Mouse (Mus musculus) kidney, postnatal 0 days (tissue): Measurements from ENCODE around the gene Pym1. TPM values are rescaled to one million over a fixed set of nuclear protein-coding genes. Genes with fewer than 3 reads are reported as not detected.

Experiments used
- ATAC-seq: fragments of 200-750 bp; cut with Nextera tagmentation; replicated peaks from 2 replicates; pipeline ENCODE4 v1.8.0; 2017; ENCODE audit warnings: low read depth, moderate number of reproducible peaks, moderate TSS enrichment, moderate library complexity; ENCODE audit not compliant: low FRiP score
- DNase-seq: peaks from one replicate; pipeline ENCODE4 v3.0.0-alpha.2; 2016; ENCODE audit warnings: low spot score
- H3K27ac ChIP-seq: fragments of 300-500 bp; sonication (generic); 2 replicates; pipeline ENCODE4 v1.5.1; 2014; ENCODE audit warnings: mild to moderate bottlenecking
- H3K27me3 ChIP-seq: fragments of 300-500 bp; sonication (generic); 2 replicates; pipeline ENCODE4 v1.6.1; 2014; ENCODE audit warnings: low read length, mixed read lengths; ENCODE audit not compliant: insufficient read depth
- H3K36me3 ChIP-seq: fragments of 300-500 bp; sonication (generic); 2 replicates; pipeline ENCODE4 v1.6.1; 2014; ENCODE audit warnings: low read length, mixed read lengths; ENCODE audit not compliant: insufficient read depth
- H3K4me1 ChIP-seq: fragments of 300-500 bp; sonication (generic); replicated peaks from 2 replicates; pipeline ENCODE4 v1.6.1; 2014; ENCODE audit warnings: antibody characterized with exemption, low read length, mixed read lengths; ENCODE audit not compliant: insufficient read depth
- H3K4me2 ChIP-seq: fragments of 300-500 bp; sonication (generic); 2 replicates; pipeline ENCODE4 v1.6.1; 2014; ENCODE audit warnings: mild to moderate bottlenecking, low read length, moderate library complexity, mixed read lengths
- H3K4me3 ChIP-seq: fragments of 300-500 bp; sonication (generic); replicated peaks from 2 replicates; pipeline ENCODE4 v1.5.1; 2014; ENCODE audit warnings: low read depth, low read length
- H3K9ac ChIP-seq: fragments of 300-500 bp; sonication (generic); 2 replicates; pipeline ENCODE4 v1.6.1; 2014; ENCODE audit warnings: low read depth, low read length
- H3K9me3 ChIP-seq: fragments of 300-500 bp; sonication (generic); replicated peaks from 2 replicates; pipeline ENCODE4 v1.6.1; 2016; ENCODE audit warnings: low read length, inconsistent platforms, mixed read lengths
- CTCF ChIP-seq: IDR thresholded peaks from 2 replicates; pipeline ENCODE4 v1.5.1; 2016; ENCODE audit warnings: antibody characterized with exemption, low read depth, mild to moderate bottlenecking, moderate library complexity
- WGBS: fragments of 180-500 bp; shearing (Covaris S2); extraction: QIAGEN DNeasy Blood & Tissue Kit; methylation state at CpG from one replicate; pipeline ENCODE4 v1.1.7; 2014; 5-methylcytosine and 5-hydroxymethylcytosine counted together
- polyA plus RNA-seq: library from polyadenylated mRNA; unstranded; fragments of >200 nt; fragmentation: Nextera tagmentation; extraction: Ambion mirVana; gene quantifications from 2 replicates; pipeline ENCODE4 v1.2.1, GENCODE M21; 2015

The Pym1 gene
- polyA plus RNA-seq, result 35.0 and 36.3 TPM in 2 replicates

DNA sequence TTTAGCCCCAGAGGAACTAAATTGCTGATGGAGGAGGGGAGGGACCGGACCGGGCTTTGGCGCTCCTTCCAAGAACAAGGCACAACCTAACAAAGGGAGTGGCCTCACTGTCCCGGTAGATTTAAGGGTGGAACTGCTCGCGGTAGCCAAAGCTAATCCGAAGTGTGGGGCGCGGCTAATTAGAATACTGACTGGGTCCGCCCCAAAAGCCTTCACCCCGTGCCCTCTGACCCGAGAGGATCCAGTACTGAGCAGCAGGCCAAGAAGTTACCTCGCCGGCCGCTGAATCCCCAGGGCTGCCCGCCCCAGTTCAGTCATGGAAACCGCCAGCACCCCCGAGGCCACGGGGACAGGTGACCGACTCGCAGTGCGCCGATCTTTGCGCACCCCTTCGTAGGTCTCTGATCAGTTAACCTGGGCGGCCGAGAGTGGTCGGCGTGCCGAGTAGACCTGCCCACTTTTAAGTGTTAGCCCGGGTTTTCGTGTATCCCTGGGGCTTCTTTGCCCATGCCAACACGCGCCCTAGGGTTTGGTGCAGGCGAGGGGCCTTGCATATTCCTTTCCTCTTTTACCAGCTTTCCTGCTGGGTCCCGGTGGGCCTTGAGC is at the start of gene Pym1:
Gene Pym1 (plus strand): TSS at position 244 of the 606 bp plus-strand sequence.
- under 1% methylated on average over 36 of the region's 36 CpGs for WGBS

DNA sequence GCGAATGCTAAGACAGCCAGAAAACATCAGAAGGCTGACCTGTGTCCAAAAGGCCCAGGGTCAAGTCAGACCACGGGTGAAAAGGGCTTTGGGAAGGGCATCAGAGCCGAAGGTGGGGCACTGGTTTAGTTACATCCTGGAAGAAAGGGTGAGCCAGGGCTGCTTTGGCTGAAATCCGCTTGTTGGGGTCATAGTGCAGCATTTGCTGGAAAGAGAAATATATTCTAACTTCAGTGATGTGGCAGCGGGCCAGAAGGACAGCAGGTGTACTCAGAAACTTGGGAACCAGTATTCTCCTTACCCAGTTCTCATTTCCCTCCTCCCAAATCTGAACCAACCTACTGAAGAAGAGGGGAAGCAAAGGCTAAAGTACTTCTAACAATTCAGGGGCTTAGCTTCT is 48.7 kb upstream of the Pym1 start:
- Histone ChIP-seq H3K27me3 (no peaks in the 10 kb centered on the region), H3K9ac (no peak overlapping the region), H3K9me3 (no peaks in the 10 kb centered on the region), H3K4me3 (no peak overlapping the region), H3K4me2 (no peak overlapping the region), H3K36me3 (peaks cover 25% of the 10 kb centered on the region), H3K4me1 (peaks cover 16% of the 10 kb centered on the region; the same call in 1 of the 2 replicates), H3K27ac (no peak overlapping the region)
- DNase-seq (no peak), ATAC-seq (no peak)
- WGBS, result 72% methylated on average over 5 of the region's 5 CpGs
- TF ChIP-seq CTCF, result no peak

More for the DNA sequence above, at the start of gene Pym1:
- DNase-seq, result peak; percentile 91
- Histone ChIP-seq H3K36me3 (no peaks in the 10 kb centered on the region), H3K27ac (peak within 1 kb of the TSS; percentile 99), H3K4me2 (peak within 1 kb of the TSS; percentile 85), H3K4me3 (peak within 1 kb of the TSS; percentile 72), H3K9me3 (no peaks in the 10 kb centered on the region), H3K9ac (peak within 1 kb of the TSS; percentile 79), H3K4me1 (peaks cover 25% of the 10 kb centered on the region), H3K27me3 (no peaks in the 10 kb centered on the region)
- ATAC-seq, result peak; percentile 83
- no peak for TF ChIP-seq CTCF

DNA sequence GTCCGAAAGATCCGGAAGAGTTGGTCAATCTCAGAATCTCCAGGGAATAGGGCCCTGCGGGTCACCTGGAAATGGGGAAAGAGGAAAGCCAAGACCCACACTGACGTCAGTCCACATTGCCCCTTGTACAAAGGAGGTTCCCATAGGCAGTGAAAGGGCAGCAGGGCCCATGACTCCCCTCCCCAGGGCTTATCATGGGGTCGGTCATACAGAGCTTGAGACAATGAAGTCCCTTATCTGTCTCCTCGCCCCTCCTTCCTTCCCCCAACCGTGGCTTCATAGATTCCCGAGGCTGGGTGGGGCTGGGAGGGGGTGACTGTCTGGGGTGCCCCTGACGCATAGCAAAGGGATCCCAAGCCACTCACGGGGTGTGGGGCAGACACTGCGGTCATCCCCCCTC is 48.1 kb upstream of the Pym1 start:
- H3K27ac ChIP-seq, result no peak overlapping the region
- H3K4me1 ChIP-seq, result peaks cover 15% of the 10 kb centered on the region; the same call in 1 of the 2 replicates
- no peak overlapping the region for H3K4me3 ChIP-seq
- H3K36me3 ChIP-seq, result peaks cover 25% of the 10 kb centered on the region
- no peak overlapping the region for H3K9ac ChIP-seq
- WGBS, result 88% methylated on average over 11 of the region's 11 CpGs
- H3K4me2 ChIP-seq, result no peak overlapping the region
- no peak for ATAC-seq
- DNase-seq, result no peak
- TF ChIP-seq CTCF, result no peak
- H3K9me3 ChIP-seq, result no peaks in the 10 kb centered on the region
- no peaks in the 10 kb centered on the region for H3K27me3 ChIP-seq

DNA sequence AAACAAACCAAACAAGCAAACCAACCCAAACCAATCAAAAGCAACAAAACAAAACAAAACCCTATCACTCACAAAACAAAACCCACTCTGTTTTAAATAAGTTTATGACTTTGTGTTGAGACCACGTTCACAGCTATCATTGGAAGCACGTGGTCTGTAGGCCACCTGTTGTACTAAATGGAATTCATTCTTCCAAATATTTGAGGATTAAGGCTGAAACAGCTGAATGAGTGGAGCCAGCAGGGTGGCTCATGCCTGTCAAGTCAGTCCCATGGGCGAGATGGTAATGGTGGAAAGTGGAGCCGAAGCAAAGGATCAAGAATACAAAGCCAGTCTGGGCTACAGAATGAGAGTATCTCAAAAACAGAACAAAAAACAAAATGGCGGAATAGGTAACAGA is 47.0 kb upstream of the Pym1 start:
- H3K9ac ChIP-seq, result no peak overlapping the region
- H3K27ac ChIP-seq, result no peak overlapping the region
- no peak overlapping the region for H3K4me2 ChIP-seq
- no peak for TF ChIP-seq CTCF
- no peaks in the 10 kb centered on the region for H3K9me3 ChIP-seq
- H3K27me3 ChIP-seq, result no peaks in the 10 kb centered on the region
- peaks cover 8% of the 10 kb centered on the region; the same call in 1 of the 2 replicates for H3K4me1 ChIP-seq
- H3K36me3 ChIP-seq, result peaks cover 25% of the 10 kb centered on the region
- ATAC-seq, result no peak
- no peak for DNase-seq
- WGBS, result 96% methylated on average over 5 of the region's 5 CpGs
- no peak overlapping the region for H3K4me3 ChIP-seq

DNA sequence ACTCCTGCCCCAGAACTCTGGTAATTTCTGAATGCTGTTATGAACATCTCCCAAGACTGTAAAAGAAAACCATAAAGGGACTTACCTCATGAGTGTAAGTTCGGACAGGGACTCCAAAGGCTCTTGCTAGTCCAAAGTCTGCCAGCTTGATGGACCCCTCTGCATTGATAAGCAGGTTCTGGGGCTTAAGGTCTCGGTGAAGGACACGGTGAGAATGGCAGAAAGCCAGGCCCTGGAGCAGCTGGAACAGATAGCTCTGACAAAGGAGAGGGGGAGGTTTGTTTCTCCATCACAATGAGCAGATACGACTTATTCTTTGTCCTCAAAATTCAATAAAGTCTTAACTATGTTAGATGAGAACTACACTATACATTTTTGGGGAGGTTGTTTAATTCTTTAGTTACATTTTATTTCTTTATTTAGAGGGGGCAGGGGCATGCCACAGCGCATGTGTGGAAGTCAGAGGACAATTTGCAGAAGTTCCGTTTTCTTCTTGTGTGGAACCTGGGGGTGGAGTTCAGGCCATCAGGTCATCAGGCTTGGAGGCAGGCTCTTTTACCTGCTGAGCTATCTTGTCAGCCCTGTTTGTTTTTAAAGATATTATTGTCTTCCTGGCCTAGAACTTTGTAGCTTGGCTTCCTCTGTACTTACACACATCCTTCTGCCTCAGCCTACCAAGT is 45.2 kb upstream of the Pym1 start:
- H3K27me3 ChIP-seq, result no peaks in the 10 kb centered on the region
- no peak overlapping the region for H3K27ac ChIP-seq
- no peaks in the 10 kb centered on the region for H3K9me3 ChIP-seq
- peaks cover 25% of the 10 kb centered on the region for H3K36me3 ChIP-seq
- ATAC-seq (no peak), DNase-seq (no peak)
- H3K4me2 ChIP-seq, result no peak overlapping the region
- no peak overlapping the region for H3K4me3 ChIP-seq
- H3K9ac ChIP-seq, result no peak overlapping the region
- H3K4me1 ChIP-seq, result peaks cover 10% of the 10 kb centered on the region; the same call in 1 of the 2 replicates
- WGBS, result 76% methylated on average over 6 of the region's 6 CpGs
- TF ChIP-seq CTCF, result no peak

GRCm38 (mm10) chr10:128703895-128704294 is 43.8 kb upstream of the Pym1 start, which contains the start of gene Pmel:
Gene Pmel (plus strand): TSS chr10:128704195.
- Histone ChIP-seq H3K36me3 (peaks cover 25% of the 10 kb centered on the region), H3K27me3 (no peaks in the 10 kb centered on the region), H3K27ac (peak within 1 kb of the TSS; percentile 94), H3K4me1 (peaks cover 10% of the 10 kb centered on the region; the same call in 1 of the 2 replicates), H3K9me3 (no peaks in the 10 kb centered on the region), H3K4me3 (peak within 1 kb of the TSS; percentile 71), H3K9ac (peak within 1 kb of the TSS; percentile 79), H3K4me2 (peak within 1 kb of the TSS; percentile 75)
- TF ChIP-seq CTCF, result no peak
- WGBS, result 8% methylated on average over 4 of the region's 4 CpGs
- ATAC-seq (no peak), DNase-seq (no peak)
